Mouse (Mus musculus): ENCODE results near the gene Ankrd40. TPM values are rescaled to one million over a fixed set of nuclear protein-coding genes. Genes with fewer than 3 reads are reported as not detected.

Gene Ankrd40
- total RNA-seq, 2 experiments from 2014 or later = 52.1 to 58.1 TPM

- no peak for DNase-seq
- intact Hi-C loops (cut with DNase I) = no loop called here
Measured at GRCm38 (mm10) chr11:94322636-94323035, 5.2 kb upstream of the Ankrd40 start.

- intact Hi-C loops (cut with DNase I) = no loop called here
Measured at GRCm38 (mm10) chr11:94323271-94323925, 4.4 kb upstream of the Ankrd40 start.

GRCm38 (mm10) chr11:94324618-94325017, 3.2 kb upstream of the Ankrd40 start:
- intact Hi-C loops (cut with DNase I) = loop anchor here (5.0 kb wide), 1 partner anchor 148 kb away; the partner anchor contains the start of gene Cacna1g
- DNase-seq = no peak

More at GRCm38 (mm10) chr11:94323271-94323925, 4.4 kb upstream of the Ankrd40 start:
- DNase-seq = no peak

GRCm38 (mm10) chr11:94326961-94327411, 815 bp upstream of the Ankrd40 start:
- intact Hi-C loops (cut with DNase I) = loop anchor here (5.0 kb wide), 1 partner anchor 145 kb away; the partner anchor contains the start of gene Cacna1g
- peak; percentile 47 for DNase-seq

- intact Hi-C loops (cut with DNase I) = loop anchor here (5.0 kb wide), 1 partner anchor 144 kb away; the partner anchor contains the start of gene Cacna1g
Measured at GRCm38 (mm10) chr11:94328644-94329025, 834 bp downstream of the Ankrd40 start.

GRCm38 (mm10) chr11:94329270-94329891, 1.6 kb downstream of the Ankrd40 start:
- DNase-seq = peak; percentile 68
- intact Hi-C loops (cut with DNase I) = loop anchor here (5.0 kb wide), 1 partner anchor 143 kb away; the partner anchor contains the start of gene Cacna1g

More at GRCm38 (mm10) chr11:94328644-94329025, 834 bp downstream of the Ankrd40 start:
- DNase-seq = no peak

- intact Hi-C loops (cut with DNase I) = no loop called here
- no peak for DNase-seq
Measured at GRCm38 (mm10) chr11:94330211-94330610, 2.4 kb downstream of the Ankrd40 start.

GRCm38 (mm10) chr11:94332726-94333125, 4.9 kb downstream of the Ankrd40 start:
- intact Hi-C loops (cut with DNase I) = no loop called here
- DNase-seq = no peak

- DNase-seq = no peak
- intact Hi-C loops (cut with DNase I) = no loop called here
Measured at GRCm38 (mm10) chr11:94334386-94334968, 6.7 kb downstream of the Ankrd40 start.

GRCm38 (mm10) chr11:94336551-94336950, 8.8 kb downstream of the Ankrd40 start:
- no peak for DNase-seq
- intact Hi-C loops (cut with DNase I) = no loop called here

GRCm38 (mm10) chr11:94338347-94338746, 10.5 kb downstream of the Ankrd40 start:
- DNase-seq = no peak
- intact Hi-C loops (cut with DNase I) = no loop called here

- DNase-seq = peak; percentile 62
- intact Hi-C loops (cut with DNase I) = loop anchor here (5.0 kb wide), 2 partner anchors 62 to 147 kb away; partner anchors contain the start of gene Spata20
Measured at GRCm38 (mm10) chr11:94339732-94340585, 12.2 kb downstream of the Ankrd40 start.

GRCm38 (mm10) chr11:94340948-94341933, 13.4 kb downstream of the Ankrd40 start:
- intact Hi-C loops (cut with DNase I) = loop anchor here (5.0 kb wide), 2 partner anchors 61 to 146 kb away; partner anchors contain the start of gene Spata20
- no peak for DNase-seq

GRCm38 (mm10) chr11:94342114-94342905, 14.5 kb downstream of the Ankrd40 start:
- no peak for DNase-seq
- intact Hi-C loops (cut with DNase I) = loop anchor here (5.0 kb wide), 2 partner anchors 60 to 145 kb away; partner anchors contain the start of gene Spata20

- peak; percentile 46 for DNase-seq
- intact Hi-C loops (cut with DNase I) = loop anchor here (5.0 kb wide), 2 partner anchors 58 to 143 kb away; partner anchors contain the start of gene Spata20
Measured at GRCm38 (mm10) chr11:94343955-94344358, 16.2 kb downstream of the Ankrd40 start.

- intact Hi-C loops (cut with DNase I) = loop anchor here (5.0 kb wide), 2 partner anchors 58 to 143 kb away; partner anchors contain the start of gene Spata20
Measured at GRCm38 (mm10) chr11:94344470-94344869, 16.7 kb downstream of the Ankrd40 start.

GRCm38 (mm10) chr11:94345926-94346325, 18.1 kb downstream of the Ankrd40 start:
- intact Hi-C loops (cut with DNase I) = no loop called here
- no peak for DNase-seq

More at GRCm38 (mm10) chr11:94344470-94344869, 16.7 kb downstream of the Ankrd40 start:
- no peak for DNase-seq

- intact Hi-C loops (cut with DNase I) = no loop called here
Measured at GRCm38 (mm10) chr11:94346611-94347010, 18.8 kb downstream of the Ankrd40 start.

More at GRCm38 (mm10) chr11:94346611-94347010, 18.8 kb downstream of the Ankrd40 start:
- no peak for DNase-seq
